Mouse (Mus musculus): Measurements from ENCODE around the gene Gstp2. TPM values are rescaled to one million over a fixed set of nuclear protein-coding genes. Genes with fewer than 3 reads are reported as not detected.
A peak's percentile ranks its signal among the peaks of the same experiment; 100 is the strongest.

The Gstp2 gene
- polyA plus RNA-seq, 1 experiment: 6.7 TPM

GRCm38 (mm10) chr19:4059069-4059740, 13.4 kb upstream of the Gstp2 start, which contains the start of gene Gstp3:
Gene Gstp3, minus strand, starts transcription at chr19:4059569.
- Histone ChIP-seq H3K27me3 (ENCODE audit: control insufficient read depth, insufficient read depth, insufficient read length) (no peaks in the 10 kb centered on the region), H3K4me3 (no peak within 1 kb of the TSS), H3K4me2 (ENCODE audit: low read depth) (no peak within 1 kb of the TSS), H3K36me3 (ENCODE audit: control insufficient read depth, insufficient read depth) (no peaks in the 10 kb centered on the region), H3ac (ENCODE audit: control insufficient read depth, insufficient read length) (no peak within 1 kb of the TSS), H3K79me2 (ENCODE audit: control insufficient read depth, insufficient read depth) (no peaks in the 10 kb centered on the region)
- TF ChIP-seq CEBPB (IDR thresholded peaks at IDR 0.05; ENCODE audit: insufficient read depth, poor library complexity, severe bottlenecking) (peak; percentile 13; the same call in 1 of the 2 replicates), TCF12 (IDR thresholded peaks at IDR 0.05; ENCODE audit: insufficient read depth, poor library complexity, severe bottlenecking) (no peak)

- no peak overlapping the region for H3K4me2 ChIP-seq (ENCODE audit: low read depth)
- TF ChIP-seq SRF (IDR thresholded peaks at IDR 0.05; ENCODE audit: control insufficient read depth, insufficient read length, low read depth) (no peak), TCF12 (IDR thresholded peaks at IDR 0.05; ENCODE audit: insufficient read depth, poor library complexity, severe bottlenecking) (no peak), TCF3 (IDR thresholded peaks at IDR 0.05; ENCODE audit: insufficient read length, low read depth) (no peak), POLR2AphosphoS2 (IDR thresholded peaks at IDR 0.05; ENCODE audit: insufficient read length, low read depth) (no peak), USF1 (IDR thresholded peaks at IDR 0.05; ENCODE audit: low read depth) (no peak), MYOG (IDR thresholded peaks at IDR 0.05; ENCODE audit: control insufficient read depth in 1 of 3, insufficient read depth in 1 of 3, insufficient read length in 2 of 3, low read depth in 2 of 3) (no peak), POLR2A (IDR thresholded peaks at IDR 0.05; ENCODE audit: insufficient read length, low read depth) (no peak), E2F4 (IDR thresholded peaks at IDR 0.05; ENCODE audit: insufficient read depth) (no peak), MYOD1 (IDR thresholded peaks at IDR 0.05; ENCODE audit: control insufficient read depth in 1 of 3, insufficient read length in 2 of 3, low read depth in 2 of 3) (no peak), CEBPB (IDR thresholded peaks at IDR 0.05; ENCODE audit: insufficient read depth, poor library complexity, severe bottlenecking) (no peak), REST (IDR thresholded peaks at IDR 0.05; ENCODE audit: insufficient read depth, insufficient read length) (no peak), MAX (IDR thresholded peaks at IDR 0.05; ENCODE audit: low read depth) (no peak)
- H3K36me3 ChIP-seq (ENCODE audit: control insufficient read depth, insufficient read depth): no peaks in the 10 kb centered on the region
- H3ac ChIP-seq (ENCODE audit: control insufficient read depth, insufficient read length): no peak overlapping the region
- no peaks in the 10 kb centered on the region for H3K27me3 ChIP-seq (ENCODE audit: control insufficient read depth, insufficient read depth, insufficient read length)
- no peaks in the 10 kb centered on the region for H3K79me2 ChIP-seq (ENCODE audit: control insufficient read depth, insufficient read depth)
- H3K4me3 ChIP-seq: no peak overlapping the region
These were observed 12.8 kb upstream of the Gstp2 start for GRCm38 (mm10) chr19:4058581-4058980.

- Histone ChIP-seq H3K79me2 (ENCODE audit: control insufficient read depth, insufficient read depth) (no peaks in the 10 kb centered on the region), H3K27me3 (ENCODE audit: control insufficient read depth, insufficient read depth, insufficient read length) (no peaks in the 10 kb centered on the region), H3K36me3 (ENCODE audit: control insufficient read depth, insufficient read depth) (no peaks in the 10 kb centered on the region), H3K4me3 (no peak overlapping the region), H3K4me2 (ENCODE audit: low read depth) (no peak overlapping the region), H3ac (ENCODE audit: control insufficient read depth, insufficient read length) (no peak overlapping the region)
- TF ChIP-seq E2F4 (IDR thresholded peaks at IDR 0.05; ENCODE audit: insufficient read depth) (no peak), POLR2AphosphoS2 (IDR thresholded peaks at IDR 0.05; ENCODE audit: insufficient read length, low read depth) (no peak), TCF3 (IDR thresholded peaks at IDR 0.05; ENCODE audit: insufficient read length, low read depth) (no peak), REST (IDR thresholded peaks at IDR 0.05; ENCODE audit: insufficient read depth, insufficient read length) (no peak), POLR2A (IDR thresholded peaks at IDR 0.05; ENCODE audit: insufficient read length, low read depth) (no peak), SRF (IDR thresholded peaks at IDR 0.05; ENCODE audit: control insufficient read depth, insufficient read length, low read depth) (no peak), MYOD1 (IDR thresholded peaks at IDR 0.05; ENCODE audit: control insufficient read depth in 1 of 3, insufficient read length in 2 of 3, low read depth in 2 of 3) (no peak), TCF12 (IDR thresholded peaks at IDR 0.05; ENCODE audit: insufficient read depth, poor library complexity, severe bottlenecking) (no peak), MYOG (IDR thresholded peaks at IDR 0.05; ENCODE audit: control insufficient read depth in 1 of 3, insufficient read depth in 1 of 3, insufficient read length in 2 of 3, low read depth in 2 of 3) (no peak), CEBPB (IDR thresholded peaks at IDR 0.05; ENCODE audit: insufficient read depth, poor library complexity, severe bottlenecking) (no peak), USF1 (IDR thresholded peaks at IDR 0.05; ENCODE audit: low read depth) (no peak), MAX (IDR thresholded peaks at IDR 0.05; ENCODE audit: low read depth) (no peak)
These were observed 12.1 kb upstream of the Gstp2 start for GRCm38 (mm10) chr19:4057962-4058361.

- Histone ChIP-seq H3K36me3 (ENCODE audit: control insufficient read depth, insufficient read depth) (no peaks in the 10 kb centered on the region), H3ac (ENCODE audit: control insufficient read depth, insufficient read length) (no peak overlapping the region), H3K4me3 (no peak overlapping the region), H3K27me3 (ENCODE audit: control insufficient read depth, insufficient read depth, insufficient read length) (no peaks in the 10 kb centered on the region), H3K79me2 (ENCODE audit: control insufficient read depth, insufficient read depth) (no peaks in the 10 kb centered on the region), H3K4me2 (ENCODE audit: low read depth) (no peak overlapping the region)
- TF ChIP-seq POLR2A (IDR thresholded peaks at IDR 0.05; ENCODE audit: insufficient read length, low read depth) (no peak), CEBPB (IDR thresholded peaks at IDR 0.05; ENCODE audit: insufficient read depth, poor library complexity, severe bottlenecking) (no peak), MYOD1 (IDR thresholded peaks at IDR 0.05; ENCODE audit: control insufficient read depth in 1 of 3, insufficient read length in 2 of 3, low read depth in 2 of 3) (no peak), E2F4 (IDR thresholded peaks at IDR 0.05; ENCODE audit: insufficient read depth) (no peak), SRF (IDR thresholded peaks at IDR 0.05; ENCODE audit: control insufficient read depth, insufficient read length, low read depth) (no peak), MAX (IDR thresholded peaks at IDR 0.05; ENCODE audit: low read depth) (no peak), USF1 (IDR thresholded peaks at IDR 0.05; ENCODE audit: low read depth) (no peak), POLR2AphosphoS2 (IDR thresholded peaks at IDR 0.05; ENCODE audit: insufficient read length, low read depth) (no peak), MYOG (IDR thresholded peaks at IDR 0.05; ENCODE audit: control insufficient read depth in 1 of 3, insufficient read depth in 1 of 3, insufficient read length in 2 of 3, low read depth in 2 of 3) (no peak), REST (IDR thresholded peaks at IDR 0.05; ENCODE audit: insufficient read depth, insufficient read length) (no peak), TCF3 (IDR thresholded peaks at IDR 0.05; ENCODE audit: insufficient read length, low read depth) (no peak), TCF12 (IDR thresholded peaks at IDR 0.05; ENCODE audit: insufficient read depth, poor library complexity, severe bottlenecking) (no peak)
These were observed 11.6 kb upstream of the Gstp2 start for GRCm38 (mm10) chr19:4057389-4057788.

Data from myocyte (in vitro differentiated cells).